Mouse (Mus musculus) left cerebral cortex, postnatal 36 days (tissue): Measurements from ENCODE around the gene Gm17660. TPM values are rescaled to one million over a fixed set of nuclear protein-coding genes. Genes with fewer than 3 reads are reported as not detected.
"Not testable (repeated sequence)": the region's sequence is repeated elsewhere in the genome, so short reads cannot be mapped to it uniquely, and the experiment has no call there.

Experiments
- DNase-seq, 2 experiments: peaks; one replicate each; pipeline ENCODE4 v3.0.0; 2021 to 2022; ENCODE audit warnings: low spot score in 2 of 2, mixed read lengths in 1 of 2
- intact Hi-C: fragments of 180-260 bp; cut with DNase I; formaldehyde crosslinking; loops from one replicate; pipeline ENCODE4 v1.15.1; 2025
- total RNA-seq, 2 experiments: library from RNA; stranded (reverse); gene quantifications; 2 replicates each; pipeline ENCODE4 v1.2.3; 2021

The Gm17660 gene
- total RNA-seq, 2 experiments from 2014 or later: 1.0 TPM; not detected in 1

DNA sequence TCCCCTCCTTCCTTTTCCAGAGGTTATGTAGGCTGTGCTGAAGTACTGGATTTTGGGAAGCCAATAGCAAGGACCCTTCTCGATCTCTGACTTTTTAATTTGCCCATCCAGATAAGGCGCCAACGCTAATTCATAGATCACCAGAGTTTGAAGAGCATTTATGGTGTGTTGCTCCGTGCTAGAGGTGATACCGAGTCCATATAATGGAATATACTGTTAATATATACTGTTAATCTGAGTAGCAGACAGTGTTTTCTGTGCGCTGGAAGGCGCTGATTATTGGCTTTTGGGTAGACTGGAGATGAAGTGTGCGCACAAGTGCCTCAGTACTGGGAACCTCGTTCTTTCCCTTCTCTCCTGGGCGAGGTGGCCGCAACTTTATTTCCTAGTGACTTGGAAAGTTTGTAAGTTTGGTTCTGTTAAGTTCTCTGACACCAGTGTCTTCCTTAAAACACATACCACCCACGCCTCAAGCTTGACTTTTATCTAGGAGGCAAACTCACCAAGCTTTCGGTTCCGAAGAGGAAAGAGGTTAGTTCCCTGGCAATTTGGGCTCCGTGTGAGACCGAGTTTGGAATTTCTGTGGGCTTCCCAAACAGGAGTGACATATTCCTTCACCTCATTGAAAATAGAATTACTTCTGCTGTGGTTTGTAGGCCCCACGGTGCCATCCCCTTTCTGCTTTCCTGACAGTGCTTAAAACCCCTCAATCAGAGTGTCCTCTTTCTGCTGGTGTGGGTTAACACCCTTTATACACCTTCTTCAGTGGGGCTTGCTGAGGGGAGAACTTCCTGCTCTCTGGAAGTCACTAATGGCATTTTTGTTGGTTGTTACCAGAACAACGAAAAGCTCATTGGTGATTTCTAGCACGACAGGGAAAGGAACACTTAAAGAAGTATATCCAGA is 30.0 kb downstream of the Gm17660 start:
- intact Hi-C loops: loop anchor here (10.0 kb wide), 1 partner anchor 193 kb away; no protein-coding TSS in a partner anchor
- DNase-seq: peak in 1 of 2 experiments; percentile 9

DNA sequence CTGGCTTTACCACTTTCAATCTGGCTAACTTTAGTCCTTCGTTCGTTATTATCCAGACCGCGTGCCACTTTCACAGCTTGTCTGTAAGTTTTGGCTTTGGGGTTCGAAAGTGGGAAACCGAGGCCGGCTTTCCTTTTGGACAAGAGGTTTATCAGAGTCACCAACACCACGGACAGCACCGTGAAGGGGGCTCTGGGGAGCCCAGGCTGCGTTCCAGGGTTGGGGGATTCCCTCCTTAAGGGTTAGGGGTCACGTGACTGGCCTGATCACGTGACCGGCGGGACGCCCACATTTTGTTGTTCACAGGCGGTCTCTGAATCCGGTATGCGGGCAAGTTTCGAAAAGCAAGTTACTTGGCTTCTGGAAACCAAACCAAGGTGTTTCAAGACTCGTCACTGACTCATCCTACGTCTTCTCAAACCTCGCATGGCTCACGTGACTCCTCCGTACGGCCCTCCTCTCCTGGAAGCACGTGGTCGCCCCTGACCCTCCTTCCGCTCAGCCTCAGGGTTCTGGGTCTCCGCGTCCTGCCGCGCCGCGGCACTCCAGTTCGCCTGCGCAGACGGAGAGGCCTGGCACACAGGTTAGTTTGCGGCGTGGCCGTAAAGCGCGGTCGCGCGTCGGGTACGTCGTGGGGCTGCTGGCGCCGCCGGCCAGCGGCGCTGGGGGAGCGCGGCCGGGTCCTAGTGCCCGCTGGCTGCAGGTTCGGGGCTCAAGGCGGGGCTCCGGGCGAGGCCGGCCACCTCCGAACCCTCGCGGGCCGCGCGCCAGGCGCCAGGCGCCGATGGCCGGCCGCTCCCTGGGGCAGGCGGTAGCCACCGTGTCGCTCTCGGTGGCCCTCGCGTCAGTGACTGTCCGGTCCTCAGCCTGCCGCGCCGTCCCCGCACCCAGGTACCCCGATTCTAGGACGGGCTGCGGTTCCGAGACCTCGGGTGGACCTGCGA is 30.9 kb downstream of the Gm17660 start, which contains the start of gene Nudt9:
TSS of gene Nudt9 (plus strand) at position 51 of the 944 bp plus-strand sequence.
- peak; percentile 98 for DNase-seq
- intact Hi-C loops: loop anchor here (10.0 kb wide), 1 partner anchor 192 kb away; no protein-coding TSS in a partner anchor

DNA sequence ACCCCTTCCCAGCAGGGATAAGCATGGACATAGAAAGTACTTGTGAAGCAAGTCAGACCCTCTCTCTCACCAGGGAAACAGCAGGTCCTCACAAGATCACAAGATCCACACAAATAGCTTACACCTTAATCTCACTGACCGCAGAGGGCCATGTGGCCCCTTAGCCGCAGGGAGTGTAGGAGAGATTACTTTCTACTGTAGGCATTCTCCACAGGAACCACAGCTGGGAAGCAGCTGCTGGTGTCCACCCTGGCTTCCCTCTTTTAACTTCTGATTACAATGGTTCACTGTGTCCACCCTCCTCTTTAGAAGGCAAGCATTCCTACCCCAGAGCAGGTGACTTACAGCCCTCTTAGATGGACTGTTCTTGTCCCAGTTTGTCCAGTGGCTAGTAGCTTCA is 33.7 kb downstream of the Gm17660 start:
- intact Hi-C loops: loop anchor here (10.0 kb wide), 1 partner anchor 189 kb away; no protein-coding TSS in a partner anchor
- DNase-seq: no peak

DNA sequence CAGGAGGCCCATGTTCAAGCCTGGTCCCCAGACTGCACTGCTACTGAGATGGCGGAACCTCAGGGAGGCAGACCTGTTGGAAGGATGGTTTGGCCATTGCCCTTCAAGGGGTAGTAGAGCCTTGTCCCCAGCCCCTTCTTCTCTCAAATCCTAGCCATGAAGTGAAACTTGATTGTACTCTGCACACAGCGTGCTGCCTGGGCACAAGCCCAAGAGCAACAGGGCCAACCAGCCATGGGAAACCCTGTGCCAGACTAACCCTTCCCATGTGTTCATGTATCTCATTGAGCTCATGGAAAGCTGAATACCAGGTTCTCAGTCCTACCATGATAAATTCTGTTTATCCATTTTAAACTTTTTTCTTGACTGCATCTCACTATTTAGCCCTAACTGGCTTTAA is 34.5 kb downstream of the Gm17660 start:
- DNase-seq: no peak
- intact Hi-C loops: loop anchor here (10.0 kb wide), 1 partner anchor 188 kb away; no protein-coding TSS in a partner anchor

DNA sequence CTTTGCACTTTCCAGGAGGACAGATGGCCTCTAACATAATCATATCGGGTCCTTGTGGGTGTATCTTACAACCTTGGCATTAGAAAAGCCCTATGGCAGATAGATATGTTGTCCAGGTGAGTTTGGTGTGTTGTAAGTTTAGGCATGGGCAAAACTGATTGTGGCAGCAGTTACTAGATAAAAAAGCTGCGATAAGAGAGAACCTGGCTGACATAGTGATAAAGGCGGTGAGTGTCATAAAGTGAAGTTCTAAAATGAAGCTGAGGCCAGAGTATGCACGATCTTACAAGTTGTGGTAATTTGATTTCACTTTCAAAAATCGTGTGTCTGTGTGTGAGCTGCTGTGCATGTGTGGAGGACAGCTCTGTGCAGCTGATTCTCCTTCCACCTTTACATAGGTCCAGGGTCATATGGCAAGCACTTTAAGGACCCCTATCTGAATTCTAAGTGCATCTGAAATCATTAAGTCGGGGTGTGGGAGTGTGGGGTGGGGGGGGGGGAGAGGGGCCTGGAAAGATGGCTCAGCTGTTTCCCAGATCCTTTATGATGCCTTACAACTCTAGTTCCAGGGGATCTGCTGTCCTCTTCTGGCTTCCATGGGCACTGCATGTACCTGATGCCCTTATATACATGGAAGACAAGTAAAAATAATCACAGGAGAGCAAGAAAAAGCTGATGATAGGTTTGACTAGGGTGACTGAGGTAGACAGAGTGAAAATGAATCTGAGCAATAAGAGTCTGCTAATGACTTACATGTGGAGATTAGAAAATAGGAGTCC is 38.1 kb downstream of the Gm17660 start:
- peak; percentile 25 to 37 for DNase-seq
- intact Hi-C loops: loop anchor here (2.0 kb wide), 1 partner anchor 39 kb away; no protein-coding TSS in a partner anchor

DNA sequence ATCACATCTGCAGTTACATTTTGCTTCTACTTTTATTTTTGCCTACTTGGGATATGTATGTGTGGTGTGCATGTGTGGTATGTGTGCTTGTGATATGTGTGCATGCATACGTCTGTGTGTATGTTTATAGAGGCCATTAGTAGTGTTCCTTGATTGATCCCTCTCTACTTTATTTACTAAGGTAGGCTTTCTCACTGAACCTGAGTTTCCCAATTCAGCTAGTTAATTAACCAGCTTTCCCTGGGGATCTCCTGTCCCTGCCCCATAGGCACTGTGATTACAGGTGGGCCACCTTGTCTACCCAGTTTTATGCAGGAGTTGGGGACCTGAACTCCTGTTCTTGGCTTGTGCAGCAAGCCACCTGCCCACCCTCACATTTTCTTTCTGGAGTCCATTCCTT is 40.7 kb downstream of the Gm17660 start:
- intact Hi-C loops: no loop called here
- no peak for DNase-seq

DNA sequence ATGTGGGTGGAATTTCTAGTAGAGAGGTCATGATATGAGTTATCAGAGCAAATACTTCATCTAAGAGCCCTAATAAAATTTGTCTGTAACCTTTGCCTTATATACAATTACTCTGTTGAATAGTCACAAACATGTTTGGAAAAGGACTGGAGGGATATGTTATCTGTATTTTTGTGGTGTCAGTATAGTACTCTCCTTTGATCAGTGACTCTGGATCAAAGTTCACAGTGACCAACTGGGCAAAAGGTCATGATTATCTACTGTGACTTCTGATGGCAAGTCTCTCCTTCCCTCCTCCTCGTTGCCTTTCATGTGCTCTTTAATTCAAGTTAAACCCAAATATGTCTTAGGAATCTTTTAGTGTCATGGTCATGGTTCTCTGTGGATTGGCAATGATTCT is 41.6 kb downstream of the Gm17660 start:
- DNase-seq: no peak
- intact Hi-C loops: no loop called here

DNA sequence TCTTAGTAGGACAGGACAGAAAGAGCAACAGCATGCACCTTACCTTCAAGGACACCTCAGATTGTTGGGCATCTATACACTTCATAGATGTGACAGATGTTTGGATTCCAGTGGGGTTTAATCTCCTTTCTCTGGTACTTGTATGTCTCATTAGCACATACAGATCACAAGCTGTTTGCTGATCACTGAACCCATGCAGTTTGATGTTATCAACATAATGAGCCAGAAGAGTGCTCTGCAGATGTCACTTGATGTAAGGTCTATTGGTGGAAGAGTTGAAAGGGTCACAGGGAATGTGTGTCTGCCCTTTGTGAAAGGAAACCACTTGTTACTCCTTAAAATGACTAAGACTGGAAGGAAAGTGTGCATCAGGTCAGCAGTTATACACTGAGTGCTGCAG is 42.3 kb downstream of the Gm17660 start:
- intact Hi-C loops: no loop called here
- no peak for DNase-seq

DNA sequence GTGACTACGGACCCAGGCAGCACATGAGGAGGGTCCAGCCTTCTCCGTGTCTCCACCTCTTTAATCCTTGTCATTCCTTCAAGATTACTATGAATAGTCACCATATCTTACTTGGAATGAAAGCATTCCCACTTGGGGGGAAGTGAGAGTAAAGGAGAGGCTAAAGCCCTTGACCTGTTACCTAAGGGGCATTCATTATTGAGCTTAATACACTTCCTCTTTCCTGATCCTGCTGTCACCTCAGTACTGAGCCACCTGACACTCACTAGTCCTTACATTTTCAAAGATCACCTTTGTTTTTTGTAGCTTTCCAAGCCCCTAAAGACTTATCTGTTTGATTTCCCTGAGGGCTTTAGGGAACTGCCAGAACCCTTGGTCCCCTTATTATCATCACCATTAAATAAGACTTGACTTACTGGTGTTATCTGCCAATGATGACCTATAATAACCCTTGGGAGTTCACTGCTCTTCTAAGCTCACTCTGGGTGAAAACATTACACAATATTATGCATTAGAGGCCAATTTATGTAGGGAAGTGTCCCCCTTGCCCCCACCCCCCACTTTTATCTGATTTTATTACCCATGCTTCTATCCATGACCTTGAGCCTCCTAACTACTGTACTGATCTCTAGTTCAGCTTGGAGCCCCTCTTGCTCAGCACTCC is 44.8 kb downstream of the Gm17660 start:
- intact Hi-C loops: no loop called here
- DNase-seq: no peak

DNA sequence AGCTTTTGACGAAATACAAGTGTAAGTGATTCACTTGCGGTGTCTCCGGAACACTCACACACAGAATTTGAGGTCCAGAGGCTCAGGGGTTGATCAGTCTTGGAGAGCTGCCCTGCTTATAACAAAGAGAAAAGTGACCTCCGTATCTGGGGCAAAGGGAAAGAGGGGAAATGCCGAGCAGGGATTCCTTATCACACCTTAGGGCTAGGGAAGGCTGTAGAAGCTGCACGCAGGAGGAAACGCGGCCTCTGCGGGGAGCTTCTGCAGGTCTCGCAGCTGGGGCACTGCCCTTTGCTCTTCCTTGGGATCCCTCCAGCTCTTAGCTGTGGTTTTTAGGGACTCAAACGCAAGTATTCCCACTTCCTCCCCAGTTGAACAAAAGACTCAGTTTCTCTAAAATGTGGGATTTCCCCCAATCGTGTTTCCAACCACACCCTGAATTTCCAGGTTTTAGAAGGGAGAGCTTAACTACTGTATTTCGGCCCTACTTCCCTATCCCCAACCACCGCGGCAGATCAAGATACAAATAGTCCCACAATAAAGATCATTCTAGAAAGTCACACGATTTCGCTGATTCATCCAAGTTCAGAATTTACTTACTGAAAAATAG is 52.1 kb downstream of the Gm17660 start:
- intact Hi-C loops: no loop called here
- no peak for DNase-seq

DNA sequence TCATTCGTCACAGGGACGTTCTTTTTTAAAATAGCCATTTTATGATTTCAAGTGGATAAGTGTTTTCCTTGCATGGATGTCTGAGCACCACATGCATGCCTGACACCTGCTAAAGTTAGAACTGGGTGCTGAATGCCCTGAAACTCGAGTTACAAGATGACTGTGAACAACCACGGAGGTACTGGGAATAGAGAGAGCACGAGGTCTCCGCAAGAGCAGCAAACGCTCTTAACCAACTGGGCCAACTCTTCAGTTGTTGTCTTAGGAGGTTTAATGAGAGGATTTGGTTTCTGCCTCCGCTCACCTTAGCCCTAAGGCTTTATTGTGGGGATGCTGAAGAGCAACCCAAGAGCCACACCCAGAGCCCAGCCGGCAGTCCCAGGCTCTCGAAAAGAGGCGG is 52.6 kb downstream of the Gm17660 start:
- intact Hi-C loops: no loop called here

DNA sequence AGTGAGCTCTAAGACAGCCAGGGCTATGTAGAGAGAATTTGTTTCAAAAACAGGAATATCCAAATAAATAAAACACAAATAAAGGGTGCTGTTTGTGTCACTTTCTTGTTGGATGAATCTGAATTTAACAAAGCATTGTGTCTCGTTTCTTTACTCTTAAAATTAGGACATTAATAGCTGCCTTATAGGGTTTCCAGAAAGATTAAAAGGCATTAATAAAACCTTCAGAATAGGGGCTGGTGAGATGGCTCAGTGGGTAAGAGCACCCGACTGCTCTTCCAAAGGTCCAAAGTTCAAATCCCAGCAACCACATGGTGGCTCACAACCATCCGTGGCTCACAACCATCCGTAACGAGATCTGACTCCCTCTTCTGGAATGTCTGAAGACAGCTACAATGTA is 53.2 kb downstream of the Gm17660 start:
- DNase-seq, intact Hi-C loops: not testable (repeated sequence)

More for the DNA sequence above, 52.6 kb downstream of the Gm17660 start:
- no peak for DNase-seq

DNA sequence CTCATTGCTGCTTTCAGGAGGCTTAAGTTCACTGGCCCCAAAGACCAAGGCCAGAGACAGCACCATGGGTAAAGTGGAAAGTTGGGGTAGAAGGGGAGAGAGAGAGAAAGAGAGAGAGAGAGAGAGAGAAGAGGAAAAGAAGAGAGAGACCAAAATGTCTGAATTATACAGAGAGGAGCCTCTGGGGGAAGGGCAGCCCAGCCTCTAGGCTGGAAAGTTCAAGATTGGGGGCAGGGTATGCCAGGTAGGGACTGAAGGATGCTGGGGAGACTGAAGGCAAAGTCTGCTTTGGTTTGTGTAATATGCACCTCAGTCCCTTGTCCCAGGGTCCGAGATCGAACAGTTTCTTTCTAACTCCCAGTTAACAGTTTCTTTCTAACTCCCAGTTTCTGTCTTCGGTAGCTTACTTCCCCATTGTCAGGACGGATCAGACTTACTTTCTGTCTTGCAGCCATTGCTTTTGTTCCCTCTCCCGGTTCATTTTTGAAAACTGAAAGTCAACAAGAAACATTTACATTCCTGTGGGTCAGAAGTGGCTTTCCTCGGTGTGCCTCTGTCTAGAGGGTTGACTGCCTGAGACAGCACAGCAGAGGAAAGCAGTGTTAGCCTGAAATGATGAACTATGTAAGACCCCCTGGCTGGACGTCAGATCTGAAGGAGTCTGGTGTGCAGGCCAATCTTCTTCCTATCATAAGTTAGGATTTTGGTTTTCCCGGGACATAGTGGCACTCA is 54.0 kb downstream of the Gm17660 start:
- intact Hi-C loops: no loop called here
- no peak for DNase-seq

DNA sequence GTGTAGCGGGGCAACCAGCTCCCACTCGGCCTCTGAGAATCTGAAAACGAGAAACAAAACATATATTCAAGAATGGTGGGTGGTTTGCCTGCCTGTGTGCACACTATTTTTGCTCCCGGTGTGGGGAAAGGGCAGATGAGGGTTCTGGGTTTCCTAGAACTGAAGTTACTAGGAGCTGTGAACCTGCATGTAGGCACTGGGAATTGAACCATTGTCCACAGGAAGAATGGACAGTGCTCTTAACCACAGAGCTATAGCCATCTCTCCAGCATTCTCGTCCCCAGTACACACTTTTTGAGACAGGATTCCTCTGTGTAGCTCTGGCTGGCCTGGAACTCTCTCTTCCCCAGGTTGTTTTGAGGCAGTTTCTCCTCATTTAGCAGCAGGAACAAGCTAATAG is 54.9 kb downstream of the Gm17660 start:
- DNase-seq: no peak
- intact Hi-C loops: no loop called here

DNA sequence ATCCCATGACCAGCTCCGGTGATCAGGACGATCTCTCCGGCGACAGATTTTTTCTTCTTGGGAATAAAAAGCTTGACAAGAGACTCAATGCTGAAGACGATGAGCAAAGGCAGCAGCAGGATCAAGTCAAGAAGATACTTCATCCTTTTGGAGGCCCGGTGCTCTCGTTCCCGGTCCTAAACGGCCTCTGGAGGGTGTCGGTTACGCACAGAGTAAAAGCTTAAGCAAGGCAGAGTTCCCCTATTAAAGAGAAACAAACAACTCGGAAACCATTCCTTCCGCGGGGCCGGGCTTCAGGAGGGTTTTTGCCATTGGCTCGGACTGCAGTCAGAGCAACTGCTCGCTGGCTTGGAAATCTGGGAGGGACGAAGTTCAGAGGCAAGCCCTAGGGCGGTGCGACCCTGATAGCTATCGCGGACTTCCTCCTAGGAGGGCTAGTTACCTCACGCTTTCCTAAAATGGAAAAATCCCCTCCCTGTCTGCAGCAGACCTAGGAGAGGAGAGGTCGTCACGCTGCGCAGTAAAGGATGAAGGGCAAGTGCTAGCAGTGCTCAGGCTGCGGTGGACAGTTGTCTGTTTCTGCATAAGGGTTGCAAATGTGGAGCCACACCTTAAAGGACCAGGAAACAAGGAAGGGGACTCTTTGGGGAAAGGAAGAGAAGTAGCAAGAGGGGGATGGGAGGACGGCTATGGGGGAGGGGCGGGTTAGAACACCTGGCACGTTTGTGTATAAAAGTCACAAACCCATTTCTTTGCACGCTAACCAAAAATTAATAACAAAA is 55.6 kb downstream of the Gm17660 start, which contains the start of gene Hsd17b11:
TSS of gene Hsd17b11 (minus strand) at position 323 of the 782 bp plus-strand sequence.
- DNase-seq: peak; percentile 72 to 74
- intact Hi-C loops: no loop called here
